Mouse (Mus musculus) thymus, postnatal 4 days (tissue): ENCODE measurements around the gene Acap2.
A peak's percentile ranks its signal among the peaks of the same experiment; 100 is the strongest.

Source experiments
- DNase-seq: peaks from one replicate; pipeline ENCODE4 v3.0.0; 2021

The Acap2 gene

GRCm38 (mm10) chr16:31077396-31077795, 123.6 kb downstream of the Acap2 start:
- no peak for DNase-seq

GRCm38 (mm10) chr16:31076436-31076835, 124.6 kb downstream of the Acap2 start:
- DNase-seq = no peak

GRCm38 (mm10) chr16:31074324-31074908, 126.6 kb downstream of the Acap2 start:
- DNase-seq = no peak

GRCm38 (mm10) chr16:31071731-31072130, 129.3 kb downstream of the Acap2 start:
- DNase-seq = peak; percentile 4

- DNase-seq = peak; percentile 93
Measured at GRCm38 (mm10) chr16:31070358-31071133, 130.5 kb downstream of the Acap2 start.

- no peak for DNase-seq
Measured at GRCm38 (mm10) chr16:31069211-31070166, 131.6 kb downstream of the Acap2 start.

- DNase-seq = no peak
Measured at GRCm38 (mm10) chr16:31068280-31068679, 132.8 kb downstream of the Acap2 start.

- DNase-seq = no peak
Measured at GRCm38 (mm10) chr16:31066344-31067098, 134.5 kb downstream of the Acap2 start.

- no peak for DNase-seq
Measured at GRCm38 (mm10) chr16:31064782-31065181, 136.3 kb downstream of the Acap2 start.

GRCm38 (mm10) chr16:31062918-31063317, 138.1 kb downstream of the Acap2 start:
- DNase-seq = no peak

- DNase-seq = no peak
Measured at GRCm38 (mm10) chr16:31061246-31061880, 139.7 kb downstream of the Acap2 start.

- no peak for DNase-seq
Measured at GRCm38 (mm10) chr16:31060714-31061113, 140.3 kb downstream of the Acap2 start.

- no peak for DNase-seq
Measured at GRCm38 (mm10) chr16:31060226-31060625, 140.8 kb downstream of the Acap2 start.

- no peak for DNase-seq
Measured at GRCm38 (mm10) chr16:31059730-31060129, 141.3 kb downstream of the Acap2 start.

GRCm38 (mm10) chr16:31052812-31053211, 148.2 kb downstream of the Acap2 start:
- no peak for DNase-seq

- no peak for DNase-seq
Measured at GRCm38 (mm10) chr16:31052177-31052726, 148.8 kb downstream of the Acap2 start.

- no peak for DNase-seq
Measured at GRCm38 (mm10) chr16:31050701-31051100, 150.3 kb downstream of the Acap2 start.

GRCm38 (mm10) chr16:31048194-31048593, 152.9 kb downstream of the Acap2 start:
- DNase-seq = no peak

- no peak for DNase-seq
Measured at GRCm38 (mm10) chr16:31047186-31047898, 153.7 kb downstream of the Acap2 start.

- DNase-seq = no peak
Measured at GRCm38 (mm10) chr16:31046217-31046659, 154.8 kb downstream of the Acap2 start.

GRCm38 (mm10) chr16:31045211-31045610, 155.8 kb downstream of the Acap2 start:
- no peak for DNase-seq
